Mouse (Mus musculus): Measurements from ENCODE around the gene Tuba8.

The Tuba8 gene

DNA sequence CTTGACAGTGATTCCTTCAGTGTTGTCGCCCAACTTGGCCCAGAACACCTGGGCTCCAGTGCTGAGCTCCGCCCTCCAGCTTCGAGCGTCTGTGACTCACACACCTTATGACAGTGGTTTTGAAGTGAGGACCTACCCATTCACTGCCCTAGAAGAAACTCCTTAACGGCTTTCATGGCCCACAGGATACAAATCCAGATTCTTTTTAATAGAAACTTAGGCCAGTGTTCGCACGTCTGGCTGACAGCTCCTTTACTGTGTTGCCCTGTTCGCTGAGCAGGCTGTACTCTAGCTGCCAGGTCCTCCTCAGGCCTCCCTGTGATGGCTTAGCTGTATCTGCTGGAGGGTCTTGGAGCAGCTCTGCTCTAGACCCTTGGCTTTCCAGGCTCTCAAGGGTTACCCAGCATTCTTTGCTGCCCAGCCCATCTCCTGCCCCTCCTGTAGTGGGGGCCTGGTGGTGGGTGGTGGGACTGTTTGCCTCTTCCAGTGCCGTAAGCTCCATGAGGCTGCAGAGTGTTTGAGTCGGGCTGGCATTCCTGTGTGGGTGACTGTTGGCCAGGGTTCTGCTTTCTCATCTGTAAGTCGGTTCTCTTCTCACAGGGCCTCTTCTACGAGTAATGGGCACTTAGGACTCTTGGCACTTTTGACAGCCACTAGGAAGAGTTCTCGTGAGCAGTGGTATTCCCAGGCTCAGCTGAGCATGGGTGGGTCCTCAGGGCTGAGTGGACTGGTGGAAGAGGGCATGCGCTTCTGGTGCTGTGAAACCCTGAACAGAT lies 15.4 kb upstream of the Tuba8 start:
- DNase-seq (ENCODE audit: low read depth): peak; percentile 48

DNA sequence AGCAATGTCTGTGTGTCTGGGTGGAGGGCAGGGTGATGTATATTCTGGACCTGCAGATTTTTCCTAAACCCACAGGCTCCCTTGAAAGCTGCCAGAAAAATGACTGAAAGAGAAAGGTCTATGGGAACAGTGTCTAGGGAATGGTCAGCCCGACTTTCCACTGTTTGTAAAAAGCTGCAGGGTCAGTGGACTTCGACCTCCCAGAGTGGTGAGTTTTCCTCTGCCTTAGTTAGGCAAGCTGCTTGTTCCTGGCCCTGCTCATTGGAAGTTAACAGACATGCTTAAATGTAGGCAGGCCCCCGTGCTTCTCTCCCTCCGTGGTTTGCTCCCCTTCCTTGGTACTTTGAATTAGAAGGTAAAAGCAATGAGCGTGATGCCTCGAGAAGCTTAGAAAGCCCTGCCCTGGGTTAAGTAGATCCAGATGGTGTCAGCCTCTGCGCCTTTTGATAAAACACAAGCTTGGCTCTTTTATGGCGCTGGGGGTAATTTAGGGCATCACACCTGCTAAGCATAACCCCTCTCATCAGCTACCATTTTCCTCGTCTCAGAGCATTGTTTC lies 12.6 kb upstream of the Tuba8 start:
- no peak for DNase-seq (ENCODE audit: low read depth)

DNA sequence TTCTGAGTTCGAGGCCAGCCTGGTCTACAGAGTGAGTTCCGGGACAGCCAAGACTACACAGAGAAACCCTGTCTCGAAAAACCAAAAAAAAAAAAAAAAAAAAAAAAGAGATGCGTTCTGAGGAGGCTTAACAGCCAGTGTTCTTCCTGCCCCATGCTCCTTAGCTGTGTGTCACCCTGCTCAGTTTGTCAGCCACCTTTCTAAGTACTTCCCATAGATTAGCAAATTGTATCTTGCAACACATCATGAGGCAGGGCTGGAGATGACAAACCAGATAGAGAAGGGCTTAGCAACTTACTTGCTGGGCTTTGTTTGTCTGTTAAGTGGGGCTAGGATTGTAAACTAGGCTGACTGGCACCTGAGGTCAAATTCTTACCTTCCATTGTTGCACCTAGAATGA lies 10.0 kb upstream of the Tuba8 start:
- no peak for DNase-seq (ENCODE audit: low read depth)

DNA sequence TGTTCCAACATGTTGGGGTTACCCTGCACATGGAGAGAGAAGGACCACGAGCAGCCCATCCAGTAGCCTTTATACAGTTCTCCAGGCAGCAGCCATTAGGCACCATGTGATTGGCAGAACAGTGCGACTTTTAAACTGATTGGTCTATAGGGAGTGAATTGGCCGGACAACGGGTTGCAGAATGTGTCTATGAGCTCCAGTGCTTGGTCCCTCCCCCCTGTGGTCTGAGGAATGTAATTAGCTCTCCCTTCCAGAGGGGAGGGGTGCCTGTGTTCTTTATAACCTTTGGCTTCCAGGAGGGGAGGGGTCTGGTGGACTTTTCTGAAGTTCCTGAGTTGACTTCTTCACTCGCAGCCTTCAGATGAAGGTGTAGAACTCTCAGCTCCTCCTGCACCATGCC lies 8.5 kb upstream of the Tuba8 start:
- DNase-seq (ENCODE audit: low read depth): no peak

DNA sequence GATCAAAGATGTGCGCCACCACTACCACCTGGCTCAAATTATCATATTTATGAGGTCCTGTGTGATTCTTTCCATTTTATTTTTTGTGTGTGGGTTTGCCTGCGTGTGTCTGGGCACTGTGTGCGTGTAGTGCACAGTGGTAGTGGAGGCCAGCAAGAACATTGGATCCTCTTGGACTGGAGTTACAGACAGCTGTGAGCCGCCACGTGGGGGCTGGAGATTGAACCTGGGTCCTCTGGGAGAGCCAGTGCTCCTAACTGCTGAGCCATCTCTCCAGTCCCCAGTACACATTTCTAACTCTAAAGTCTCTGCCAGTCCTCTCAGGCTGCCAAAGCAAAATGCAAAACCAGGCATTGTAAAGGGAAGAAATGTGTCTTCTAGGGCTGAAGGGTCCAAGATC lies 4.0 kb upstream of the Tuba8 start:
- no peak for DNase-seq (ENCODE audit: low read depth)

DNA sequence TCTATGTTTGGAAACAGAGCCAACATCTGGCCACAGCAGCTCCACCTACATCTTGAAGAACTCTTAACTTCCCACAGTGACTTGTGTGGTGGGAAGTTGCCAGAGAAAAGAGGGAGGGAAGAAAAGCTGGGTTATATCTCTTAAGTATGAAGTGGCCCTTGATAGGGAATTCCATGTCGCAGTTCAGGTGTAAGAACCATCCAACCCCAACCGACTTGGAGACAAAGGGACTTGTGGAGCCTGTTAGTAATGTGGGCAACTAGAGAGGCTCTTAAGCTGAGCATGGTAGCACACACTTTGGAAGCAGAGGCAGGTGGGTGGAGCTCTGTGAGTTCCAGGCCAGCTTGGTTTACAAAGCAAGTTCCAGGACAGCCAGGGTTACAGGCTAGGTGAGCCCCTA lies 912 bp upstream of the Tuba8 start:
- no peak for DNase-seq (ENCODE audit: low read depth)

DNA sequence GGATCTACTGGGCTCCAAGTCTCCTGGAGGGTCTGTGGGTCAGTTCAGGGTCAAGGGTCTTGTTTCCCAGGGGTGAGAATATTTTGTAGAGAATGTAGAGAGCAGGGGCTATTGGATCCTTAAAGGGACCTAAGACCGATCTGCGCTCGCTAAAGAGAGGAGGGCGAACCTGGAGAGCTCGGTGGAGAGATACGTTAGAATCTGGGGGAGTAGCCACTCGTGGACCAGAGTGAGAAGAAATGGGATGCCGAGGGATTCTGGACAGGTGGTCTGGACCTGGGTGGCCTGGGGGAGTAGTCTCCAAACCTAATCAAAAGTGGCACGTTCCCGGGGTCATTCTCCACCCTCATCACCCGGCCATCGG lies 412 bp downstream of the Tuba8 start:
- DNase-seq (ENCODE audit: low read depth): no peak

DNA sequence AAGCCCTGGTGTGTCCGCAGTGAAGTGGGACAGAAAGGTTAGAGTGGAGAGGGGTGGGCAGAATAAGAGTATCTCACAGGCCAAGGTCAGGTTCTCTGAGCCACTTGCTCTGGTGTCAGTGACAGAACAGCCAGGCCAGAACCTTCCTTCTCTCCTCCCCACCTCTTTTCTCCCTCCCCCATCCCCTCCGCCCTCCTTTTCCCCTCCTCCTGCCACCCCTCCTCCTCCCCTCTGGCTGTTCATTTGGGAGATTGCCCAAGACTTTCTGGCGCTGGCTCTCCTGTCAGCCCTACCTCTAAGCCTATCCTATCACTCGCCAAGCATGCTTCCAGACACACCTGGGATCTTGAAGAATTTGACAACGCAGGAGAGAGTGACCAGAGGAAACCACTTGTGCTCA lies 1.2 kb downstream of the Tuba8 start:
- DNase-seq (ENCODE audit: low read depth): peak; percentile 34

DNA sequence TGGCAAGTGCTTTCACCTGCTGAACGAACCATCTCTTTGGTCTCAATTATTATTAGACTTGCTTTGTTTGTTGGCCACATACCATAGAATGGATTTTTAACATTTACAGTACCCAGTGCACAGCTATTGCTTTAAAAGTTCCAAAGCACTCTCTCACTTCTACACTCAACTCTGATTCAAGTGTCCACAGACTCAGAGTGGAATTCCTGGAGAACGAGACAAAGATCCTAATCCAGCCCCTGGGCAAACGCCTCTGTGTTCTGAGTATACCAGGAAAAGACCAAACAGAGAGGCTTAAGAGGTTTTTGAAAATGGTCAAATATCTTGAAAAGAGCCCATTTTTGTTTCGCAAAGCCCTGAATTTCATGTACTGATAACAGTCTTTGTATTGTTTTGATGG lies 2.5 kb downstream of the Tuba8 start:
- peak; percentile 41 for DNase-seq (ENCODE audit: low read depth)

DNA sequence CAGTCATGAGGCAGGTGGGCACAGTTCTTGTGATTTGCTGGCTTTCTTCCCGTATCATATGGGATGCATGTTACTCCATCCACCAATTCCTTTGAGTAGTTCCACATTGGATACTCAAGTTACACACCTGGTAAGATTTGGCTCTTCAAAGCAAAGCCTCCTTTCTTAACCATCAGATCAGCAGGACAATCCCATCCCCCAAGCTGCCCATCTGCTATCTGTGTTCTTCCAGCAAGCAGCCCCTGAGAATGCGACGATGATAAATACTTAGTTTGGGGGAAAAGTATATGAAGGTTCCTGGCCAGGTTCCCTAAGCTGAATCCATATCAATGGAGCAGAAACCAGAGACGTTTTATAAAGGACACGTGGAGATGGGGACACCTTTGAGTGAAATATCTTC lies 3.7 kb downstream of the Tuba8 start:
- no peak for DNase-seq (ENCODE audit: low read depth)

DNA sequence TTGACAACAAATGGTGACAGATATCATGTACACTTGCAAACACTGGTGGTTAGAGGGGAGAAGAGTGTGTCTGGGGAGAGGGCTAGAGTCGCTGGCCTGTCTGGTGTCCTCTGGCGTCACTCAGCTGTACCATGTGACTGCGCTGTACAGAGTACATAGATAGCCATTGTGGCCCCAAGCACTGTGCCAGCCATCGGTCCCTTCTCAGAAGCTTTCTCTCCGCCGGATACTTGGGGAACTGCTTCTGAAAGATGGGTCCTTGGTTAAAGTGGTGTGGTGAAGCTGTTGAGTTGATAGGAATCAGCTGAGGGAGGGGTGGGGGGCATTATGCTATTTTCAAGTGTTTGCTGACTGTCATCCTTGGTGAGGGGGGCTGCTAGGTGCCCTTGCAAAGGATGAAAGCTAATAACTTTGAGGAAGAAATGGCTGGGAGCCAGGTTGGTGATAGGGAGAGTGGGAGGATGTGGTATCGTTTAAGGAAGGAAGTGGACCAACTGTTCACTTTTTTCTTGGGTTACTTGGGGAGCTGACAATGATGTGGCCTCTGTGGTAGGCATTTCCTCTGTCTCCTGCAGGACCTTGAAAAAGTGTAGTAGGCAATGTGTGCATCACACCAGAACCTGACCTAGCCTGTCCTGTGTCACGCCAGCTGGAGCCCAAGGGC lies 4.3 kb downstream of the Tuba8 start:
- DNase-seq (ENCODE audit: low read depth): no peak

DNA sequence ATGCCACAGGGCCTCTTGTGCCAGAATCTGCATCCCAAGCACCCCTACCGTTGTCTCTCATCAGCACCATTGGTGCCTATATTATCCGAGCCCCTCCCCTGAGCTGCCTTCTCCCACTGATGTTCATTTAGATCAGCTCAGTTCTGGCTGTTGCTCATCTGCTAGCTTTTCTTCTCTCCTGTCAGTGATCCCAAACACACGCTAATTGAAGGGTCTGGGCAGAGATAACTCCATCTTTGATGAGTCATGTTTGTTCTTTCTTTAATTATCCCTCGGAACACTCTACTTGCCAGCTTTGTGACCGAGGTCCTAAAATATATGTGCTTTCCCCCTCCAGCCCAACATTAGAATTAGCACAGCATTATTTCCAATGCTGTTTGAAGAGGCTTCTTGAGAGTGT lies 4.8 kb downstream of the Tuba8 start:
- no peak for DNase-seq (ENCODE audit: low read depth)

DNA sequence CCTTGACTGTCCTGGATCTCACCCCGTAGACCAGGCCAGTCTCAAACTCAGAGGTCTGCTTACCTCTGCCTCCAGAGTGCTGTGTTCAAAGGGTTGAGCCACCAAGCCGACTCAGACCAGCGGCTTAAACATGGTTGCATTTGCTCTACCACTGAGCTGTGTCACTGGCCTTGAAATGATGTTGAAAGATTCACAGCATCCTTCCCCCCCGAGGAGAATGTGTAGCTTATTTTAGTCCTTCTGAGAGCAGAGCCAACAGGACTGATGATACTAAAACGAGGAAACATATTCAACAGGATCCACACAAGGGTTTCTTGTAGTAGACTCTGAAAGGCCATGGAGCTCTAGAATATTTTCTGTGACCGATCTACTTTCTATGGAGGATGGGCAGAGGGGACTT lies 5.4 kb downstream of the Tuba8 start:
- DNase-seq (ENCODE audit: low read depth): no peak

DNA sequence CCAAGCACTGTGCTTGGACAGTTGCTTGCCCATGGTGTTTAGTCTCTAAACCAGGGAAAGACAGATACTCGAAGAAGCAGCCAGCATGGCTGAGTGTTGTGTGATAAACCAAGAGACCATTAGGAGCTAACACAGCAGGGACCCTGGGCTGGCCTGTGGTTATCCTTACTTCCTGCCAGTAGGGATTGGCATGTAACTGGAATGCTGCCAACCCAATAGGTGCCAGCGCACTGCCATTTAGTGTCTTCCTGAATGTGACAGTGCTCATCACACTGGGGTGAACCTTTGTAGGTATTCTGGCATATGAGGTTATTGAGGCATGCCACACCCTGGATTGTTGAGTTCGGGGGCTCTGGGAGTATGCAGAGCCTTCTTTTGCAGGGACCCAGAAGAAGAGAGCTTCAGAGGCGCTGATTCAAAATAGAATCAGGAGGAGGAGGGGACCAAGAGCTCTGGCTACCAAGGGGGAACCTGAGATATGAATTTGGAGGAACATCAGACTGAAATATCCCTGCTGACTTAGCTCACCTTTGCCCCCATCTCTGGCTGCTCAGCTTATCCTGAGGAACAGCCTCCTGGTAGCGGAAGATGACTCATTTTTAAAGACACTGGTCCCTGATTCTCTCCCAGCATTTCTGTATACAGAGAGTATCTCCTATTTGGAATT lies 6.2 kb downstream of the Tuba8 start:
- DNase-seq (ENCODE audit: low read depth): no peak

DNA sequence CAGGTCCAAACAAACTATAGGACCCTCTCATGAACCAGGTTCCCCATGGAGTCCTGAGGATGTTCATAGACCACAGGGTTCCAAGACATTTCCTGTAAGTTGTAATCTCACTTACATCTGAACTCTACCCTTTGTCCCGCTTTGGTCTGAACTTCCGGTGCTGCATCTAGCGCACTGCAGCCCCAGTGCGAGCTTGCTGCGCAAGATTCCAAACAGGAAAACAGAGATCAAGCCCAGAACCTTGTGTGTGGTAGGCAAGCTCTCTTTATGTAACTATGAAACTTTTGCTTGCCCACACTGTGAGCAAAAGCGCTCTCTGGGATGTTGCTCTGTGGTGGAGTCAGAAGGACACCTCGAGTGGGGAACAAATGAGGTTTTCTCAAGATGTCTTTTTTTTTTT lies 7.5 kb downstream of the Tuba8 start:
- DNase-seq (ENCODE audit: low read depth): no peak

DNA sequence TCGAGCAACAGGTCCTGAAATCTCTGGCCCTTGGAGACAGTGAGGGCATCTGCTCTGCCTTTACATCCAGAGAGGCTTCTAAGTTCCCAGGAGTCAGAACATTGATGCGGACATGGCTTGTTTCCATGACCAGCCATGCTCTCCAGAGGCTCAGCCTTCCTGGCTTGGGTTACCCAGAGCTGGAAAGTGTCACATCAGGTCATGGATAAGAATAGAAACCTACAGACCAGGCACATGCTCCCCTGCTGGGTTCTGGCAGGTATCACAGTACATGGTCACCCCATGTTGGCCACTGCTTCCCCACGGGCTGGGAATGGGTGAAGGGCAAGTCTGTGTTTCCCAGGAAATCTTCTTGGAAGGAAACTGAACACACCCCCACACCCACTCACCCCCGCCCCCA lies 8.9 kb downstream of the Tuba8 start:
- DNase-seq (ENCODE audit: low read depth): no peak

DNA sequence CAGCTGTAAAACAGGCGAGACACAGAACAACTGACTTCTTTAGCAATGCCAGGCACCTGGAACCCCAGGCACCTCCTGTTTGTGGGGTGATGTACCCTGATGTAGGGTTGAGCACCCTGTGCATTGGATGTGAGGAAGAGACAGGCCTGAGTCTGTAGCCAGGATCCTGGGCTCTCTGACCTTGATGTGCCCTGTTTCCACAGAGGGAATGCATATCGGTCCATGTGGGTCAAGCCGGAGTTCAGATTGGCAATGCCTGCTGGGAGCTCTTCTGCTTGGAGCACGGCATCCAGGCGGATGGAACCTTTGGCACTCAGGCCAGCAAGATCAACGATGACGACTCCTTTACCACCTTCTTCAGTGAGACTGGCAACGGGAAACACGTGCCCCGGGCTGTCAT lies 9.7 kb downstream of the Tuba8 start:
- no peak for DNase-seq (ENCODE audit: low read depth)

DNA sequence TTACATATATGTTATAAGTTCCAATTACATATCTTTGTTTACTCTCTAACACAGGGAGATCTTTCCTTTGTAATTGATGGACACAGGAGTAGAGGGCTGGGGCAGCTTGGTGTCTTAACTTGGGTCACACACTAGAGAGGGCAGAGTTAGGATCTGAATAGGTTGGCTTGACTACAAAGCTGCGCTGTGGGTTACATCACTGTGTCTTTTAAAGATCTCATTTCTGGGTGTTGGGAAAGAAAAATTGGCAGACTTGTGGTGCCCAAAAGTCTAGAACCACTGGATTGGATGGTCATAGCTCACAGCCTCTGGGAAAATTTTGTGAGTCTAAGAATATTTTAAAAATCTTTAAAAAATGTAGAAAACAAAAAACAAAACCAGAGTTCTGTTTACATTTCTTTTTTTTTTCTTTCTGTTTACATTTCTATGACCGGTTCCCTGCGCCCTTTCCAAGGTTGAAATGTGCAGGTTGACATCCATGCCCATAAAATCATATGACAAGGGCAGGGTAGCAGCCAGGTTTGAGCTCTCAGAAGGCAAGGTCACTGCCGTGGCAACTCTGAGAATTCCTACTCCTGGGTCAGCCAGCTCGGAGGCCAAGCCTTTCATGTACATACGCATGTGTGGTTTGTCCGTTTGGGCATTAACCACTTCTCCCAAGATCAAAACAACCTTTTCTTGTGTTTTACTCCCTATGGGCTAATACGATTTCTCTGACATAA lies 11.5 kb downstream of the Tuba8 start:
- no peak for DNase-seq (ENCODE audit: low read depth)

DNA sequence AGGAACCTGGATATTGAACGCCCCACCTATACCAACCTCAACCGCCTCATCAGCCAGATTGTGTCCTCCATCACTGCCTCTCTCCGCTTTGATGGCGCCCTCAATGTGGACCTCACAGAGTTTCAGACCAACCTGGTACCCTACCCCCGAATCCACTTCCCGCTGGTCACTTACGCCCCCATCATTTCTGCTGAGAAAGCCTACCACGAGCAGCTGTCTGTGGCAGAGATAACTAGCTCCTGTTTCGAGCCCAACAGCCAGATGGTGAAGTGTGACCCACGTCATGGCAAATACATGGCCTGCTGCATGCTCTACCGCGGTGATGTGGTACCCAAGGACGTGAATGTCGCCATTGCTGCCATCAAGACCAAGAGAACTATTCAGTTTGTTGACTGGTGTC lies 12.5 kb downstream of the Tuba8 start:
- no peak for DNase-seq (ENCODE audit: low read depth)

DNA sequence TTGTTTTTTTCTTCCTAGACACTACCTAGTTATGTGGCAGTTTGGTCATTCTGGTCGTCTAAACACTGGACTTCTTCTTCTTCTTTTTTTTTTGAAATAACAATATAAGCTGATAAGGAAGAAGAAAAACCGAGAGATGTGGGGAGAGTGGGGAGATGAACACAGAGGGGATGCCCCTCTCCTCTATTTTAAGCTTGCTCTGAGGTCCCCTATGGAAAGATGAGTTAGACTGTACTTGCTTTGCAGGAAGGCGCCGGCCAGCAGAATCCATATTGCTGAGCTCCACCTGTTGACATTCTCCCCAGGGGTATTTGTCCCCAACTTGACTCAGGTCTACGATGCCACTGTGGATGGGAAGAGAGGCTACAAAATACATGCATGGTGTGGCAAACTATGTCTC lies 13.6 kb downstream of the Tuba8 start:
- no peak for DNase-seq (ENCODE audit: low read depth)

DNA sequence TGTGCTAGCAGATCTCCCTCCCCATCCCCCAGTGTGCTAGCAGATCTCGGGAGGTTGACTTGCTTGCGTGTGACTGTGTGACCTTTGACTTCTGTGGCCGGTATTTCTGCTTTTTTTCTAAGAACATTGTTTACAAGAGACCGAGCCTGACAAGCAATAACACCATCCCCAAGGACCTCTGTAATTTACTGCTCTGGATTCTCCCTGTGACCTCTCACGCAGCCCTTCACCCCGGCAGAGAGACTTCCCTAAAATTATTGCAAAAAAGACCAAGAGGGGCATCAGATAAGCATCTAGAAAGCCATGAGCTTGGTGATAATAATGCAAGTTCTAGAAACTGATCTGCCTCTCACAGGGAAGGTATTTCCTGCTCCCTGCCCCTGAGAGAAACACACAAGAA lies 14.5 kb downstream of the Tuba8 start:
- no peak for DNase-seq (ENCODE audit: low read depth)

DNA sequence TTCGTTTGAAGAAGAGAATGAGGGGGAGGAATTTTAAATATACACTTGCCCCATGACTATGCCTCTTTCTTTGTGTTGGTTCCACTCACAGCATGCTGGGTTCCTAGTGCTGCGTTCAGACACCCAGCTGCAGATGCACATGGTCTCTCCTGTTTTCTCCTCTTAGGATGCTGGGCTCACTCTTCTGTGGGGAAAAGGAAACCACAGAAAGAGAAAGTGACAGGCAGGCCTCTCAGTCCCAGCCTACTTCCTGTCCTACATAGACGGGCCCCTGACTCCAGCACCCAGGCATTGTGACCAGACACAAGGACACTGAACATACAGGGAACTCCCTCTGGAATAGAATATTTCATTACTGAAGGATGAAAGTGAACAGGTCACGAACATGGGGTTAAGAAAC lies 15.5 kb downstream of the Tuba8 start:
- no peak for DNase-seq (ENCODE audit: low read depth)

DNA sequence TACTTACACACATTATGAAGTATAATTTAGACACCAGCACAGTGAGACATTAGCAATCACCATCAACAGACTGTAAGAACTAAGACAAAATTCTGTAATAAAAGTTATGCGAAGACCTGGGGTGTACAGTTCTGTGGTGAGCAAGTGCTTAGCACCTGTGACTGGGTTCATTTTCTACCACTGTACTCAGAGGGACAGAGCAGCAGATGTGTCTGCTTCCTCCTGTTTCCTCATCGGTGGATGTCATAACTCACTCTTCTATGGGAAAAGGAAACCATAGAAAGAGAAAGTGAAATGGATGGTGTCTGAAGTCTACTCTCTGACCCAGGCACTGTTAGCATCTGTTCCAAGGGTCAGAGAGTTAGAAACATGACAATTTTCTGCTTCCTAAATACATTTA lies 16.2 kb downstream of the Tuba8 start:
- DNase-seq (ENCODE audit: low read depth): no peak
